Mouse (Mus musculus): ENCODE results near the gene Dnah8. TPM values are rescaled to one million over a fixed set of nuclear protein-coding genes. Genes with fewer than 3 reads are reported as not detected.

Dnah8 gene
- polyA plus RNA-seq, 1 experiment from 2014 or later = 3.1 TPM

DNA sequence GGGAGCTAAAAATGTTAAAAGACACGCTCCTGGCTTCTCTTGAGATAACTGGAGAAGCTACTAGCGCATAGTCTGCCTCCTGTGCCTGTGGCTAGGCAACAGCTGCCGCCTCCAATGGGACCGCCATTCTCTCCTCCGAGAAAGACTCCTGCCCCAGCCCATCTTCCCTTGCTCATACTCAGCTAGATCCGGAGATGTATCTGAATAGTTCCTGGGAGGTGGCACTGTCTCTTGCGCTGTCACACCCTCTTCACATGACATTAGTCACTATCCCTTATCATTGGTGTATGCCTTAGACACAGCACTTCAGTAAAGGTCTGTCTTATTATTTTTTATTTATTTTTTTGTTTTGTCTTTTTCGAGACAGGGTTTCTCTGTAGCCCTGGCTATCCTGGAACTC is 140.1 kb downstream of the Dnah8 start:
- Histone ChIP-seq H3K9me3 (replicated peaks) (0 out of 2 replicates have a peak, but pooled peaks cover 3% of the 10 kb centered on the region), H3K4me3 (no peak overlapping the region), H3K4me1 (no peaks in the 10 kb centered on the region), H3K9ac (no peak overlapping the region), H3K4me2 (no peak overlapping the region), H3K27me3 (replicated peaks) (no peaks in the 10 kb centered on the region), H3K27ac (no peak overlapping the region), H3K36me3 (no peaks in the 10 kb centered on the region)
- 77% methylated on average over 8 of the region's 8 CpGs for WGBS (ENCODE audit: insufficient replicate concordance)
- ATAC-seq = no peak

DNA sequence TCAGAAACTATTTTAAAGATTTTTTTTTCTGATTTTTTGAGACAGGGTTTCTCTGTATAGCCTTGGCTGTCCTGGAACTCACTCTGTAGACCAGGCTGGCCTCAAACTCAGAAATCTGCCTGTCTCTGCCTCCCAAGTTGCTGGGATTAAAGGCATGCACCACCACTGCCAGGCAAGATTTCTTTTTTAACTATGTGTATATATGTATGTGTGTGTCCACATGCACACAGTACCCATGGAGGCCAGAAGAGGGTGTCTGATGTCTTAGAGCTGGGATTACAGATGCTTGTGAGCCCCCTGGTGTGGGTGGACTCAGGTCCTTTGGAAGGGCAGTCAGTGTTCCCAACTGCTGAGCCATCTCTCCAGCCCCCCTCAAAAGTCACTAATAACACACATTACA is 150.3 kb downstream of the Dnah8 start:
- H3K4me1 ChIP-seq = no peaks in the 10 kb centered on the region
- H3K4me3 ChIP-seq = no peak overlapping the region
- no peaks in the 10 kb centered on the region for H3K36me3 ChIP-seq
- H3K27ac ChIP-seq = no peak overlapping the region
- no peaks in the 10 kb centered on the region for H3K27me3 ChIP-seq (replicated peaks)
- no peaks in the 10 kb centered on the region for H3K9me3 ChIP-seq (replicated peaks)
- no peak for ATAC-seq
- H3K9ac ChIP-seq = no peak overlapping the region
- no peak overlapping the region for H3K4me2 ChIP-seq

DNA sequence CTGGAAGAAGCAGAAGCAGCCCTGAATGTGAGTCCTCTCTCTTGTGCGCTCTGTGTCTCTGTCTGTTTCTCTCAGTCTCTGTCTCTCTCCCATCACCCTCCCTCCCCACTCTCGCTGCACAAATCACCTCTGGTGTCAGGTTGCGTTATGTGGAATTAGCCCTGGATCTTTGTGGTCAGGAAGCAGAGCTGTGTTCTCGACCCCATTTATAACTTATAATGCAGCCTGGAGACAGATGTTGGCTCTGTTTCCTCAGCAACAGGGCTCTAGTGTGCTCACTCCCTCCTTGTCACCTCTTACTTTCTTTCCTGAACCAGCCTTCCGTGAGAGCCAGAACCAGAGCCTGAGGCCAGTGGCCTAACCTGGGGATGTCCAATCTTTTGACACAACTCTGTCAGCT is 150.9 kb downstream of the Dnah8 start:
- no peak for ATAC-seq
- no peaks in the 10 kb centered on the region for H3K4me1 ChIP-seq
- no peaks in the 10 kb centered on the region for H3K9me3 ChIP-seq (replicated peaks)
- WGBS (ENCODE audit: insufficient replicate concordance) = 40% methylated on average over 5 of the region's 5 CpGs
- no peak overlapping the region for H3K4me3 ChIP-seq
- no peak overlapping the region for H3K9ac ChIP-seq
- no peak overlapping the region for H3K4me2 ChIP-seq
- H3K36me3 ChIP-seq = no peaks in the 10 kb centered on the region
- no peaks in the 10 kb centered on the region for H3K27me3 ChIP-seq (replicated peaks)
- no peak overlapping the region for H3K27ac ChIP-seq

DNA sequence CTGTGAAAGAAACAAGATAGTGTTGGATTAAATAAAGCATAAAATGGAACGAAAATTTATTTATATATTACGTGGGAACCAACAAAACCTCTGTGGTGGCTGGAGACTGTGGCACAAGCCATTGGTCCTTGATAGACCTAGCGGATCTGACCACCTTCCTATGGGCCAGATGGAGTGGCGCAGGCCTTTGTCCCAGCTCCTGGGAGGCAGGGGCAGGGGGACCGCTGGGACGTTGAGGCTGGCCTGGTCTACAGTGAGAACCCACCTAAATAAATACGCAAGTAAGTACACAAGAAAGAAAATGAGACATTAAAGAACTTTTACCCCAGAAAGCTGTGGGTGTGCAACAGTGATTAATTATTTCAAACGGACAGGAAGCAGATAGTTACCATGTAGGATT is 156.9 kb downstream of the Dnah8 start:
- Histone ChIP-seq H3K9ac (no peak overlapping the region), H3K4me2 (no peak overlapping the region), H3K4me1 (no peaks in the 10 kb centered on the region), H3K27me3 (replicated peaks) (no peaks in the 10 kb centered on the region), H3K4me3 (no peak overlapping the region), H3K9me3 (replicated peaks) (no peaks in the 10 kb centered on the region), H3K36me3 (no peaks in the 10 kb centered on the region), H3K27ac (no peak overlapping the region)
- ATAC-seq = no peak
- WGBS (ENCODE audit: insufficient replicate concordance) = 71% methylated on average over 8 of the region's 8 CpGs

DNA sequence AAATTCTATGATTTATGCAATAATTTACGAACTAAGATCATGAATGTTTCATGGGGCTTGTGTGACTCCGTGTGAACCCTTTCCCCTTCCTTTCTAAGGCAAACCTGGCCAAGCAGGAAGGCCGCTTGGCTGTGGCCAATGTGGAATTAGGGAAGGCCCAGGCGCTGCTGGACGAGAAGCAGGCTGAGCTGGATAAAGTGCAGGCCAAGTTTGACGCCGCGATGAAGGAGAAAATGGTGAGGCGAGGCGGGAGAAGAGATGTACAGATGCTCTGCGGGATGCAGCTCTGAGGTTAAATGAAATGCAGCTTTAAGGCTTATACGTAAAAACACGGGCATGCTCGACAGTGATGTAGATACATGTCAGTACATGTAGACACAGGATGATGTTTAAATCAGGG is 158.1 kb downstream of the Dnah8 start:
- H3K4me2 ChIP-seq = no peak overlapping the region
- no peak overlapping the region for H3K27ac ChIP-seq
- no peaks in the 10 kb centered on the region for H3K27me3 ChIP-seq (replicated peaks)
- H3K9me3 ChIP-seq (replicated peaks) = no peaks in the 10 kb centered on the region
- H3K4me1 ChIP-seq = no peaks in the 10 kb centered on the region
- H3K9ac ChIP-seq = no peak overlapping the region
- no peaks in the 10 kb centered on the region for H3K36me3 ChIP-seq
- no peak for ATAC-seq
- 80% methylated on average over 14 of the region's 14 CpGs for WGBS (ENCODE audit: insufficient replicate concordance)
- no peak overlapping the region for H3K4me3 ChIP-seq

- Histone ChIP-seq H3K9ac (no peak overlapping the region), H3K4me2 (no peak overlapping the region), H3K4me1 (no peaks in the 10 kb centered on the region), H3K27me3 (replicated peaks) (no peaks in the 10 kb centered on the region), H3K27ac (no peak overlapping the region), H3K36me3 (no peaks in the 10 kb centered on the region), H3K9me3 (replicated peaks) (no peaks in the 10 kb centered on the region), H3K4me3 (no peak overlapping the region)
- ATAC-seq = no peak
- WGBS (ENCODE audit: insufficient replicate concordance) = 68% methylated on average over 8 of the region's 8 CpGs
These were observed 164.2 kb downstream of the Dnah8 start for GRCm38 (mm10) chr17:30788361-30788760.

DNA sequence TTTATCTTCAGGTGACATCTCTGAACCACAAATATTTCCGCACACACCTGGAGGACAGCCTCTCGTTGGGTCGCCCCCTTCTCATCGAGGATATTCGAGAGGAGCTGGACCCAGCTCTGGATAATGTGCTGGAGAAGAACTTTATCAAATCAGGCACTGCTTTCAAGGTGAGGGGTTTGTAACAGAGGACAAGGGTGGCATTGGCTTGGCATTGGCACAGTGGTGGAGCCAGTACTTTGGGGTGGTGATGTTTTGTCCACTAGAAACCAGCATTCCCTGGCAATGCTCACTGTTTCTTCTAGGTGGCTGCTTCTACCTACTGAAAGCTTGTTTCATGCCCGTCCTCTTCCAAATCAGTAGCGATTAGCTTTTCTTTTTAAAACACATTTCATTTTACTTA is 166.7 kb downstream of the Dnah8 start:
- Histone ChIP-seq H3K4me1 (no peaks in the 10 kb centered on the region), H3K27me3 (replicated peaks) (no peaks in the 10 kb centered on the region), H3K9ac (no peak overlapping the region), H3K36me3 (no peaks in the 10 kb centered on the region), H3K4me2 (no peak overlapping the region), H3K27ac (no peak overlapping the region), H3K9me3 (replicated peaks) (no peaks in the 10 kb centered on the region), H3K4me3 (no peak overlapping the region)
- ATAC-seq = no peak
- WGBS (ENCODE audit: insufficient replicate concordance) = 63% methylated on average over 7 of the region's 7 CpGs

DNA sequence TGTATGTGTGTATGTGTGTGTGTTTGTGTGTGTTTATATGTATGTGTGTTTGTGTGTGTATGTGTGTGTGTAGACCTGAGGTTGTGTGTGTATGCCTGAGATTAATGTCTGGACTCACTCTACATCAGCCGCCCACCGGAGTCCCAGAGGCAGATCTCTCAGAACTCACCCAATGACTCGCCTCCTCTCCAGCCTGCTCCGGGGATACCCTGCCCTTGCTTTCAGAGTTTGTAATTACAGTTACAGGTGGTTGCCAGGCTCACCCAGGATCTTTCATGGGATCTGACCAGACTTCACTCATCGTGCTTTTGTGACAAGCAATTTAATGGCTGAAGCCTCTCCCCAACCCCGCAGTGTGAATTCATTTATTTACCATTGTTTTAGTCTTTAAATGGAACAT is 168.2 kb downstream of the Dnah8 start:
- no peaks in the 10 kb centered on the region for H3K4me1 ChIP-seq
- H3K27ac ChIP-seq = no peak overlapping the region
- H3K27me3 ChIP-seq (replicated peaks) = no peaks in the 10 kb centered on the region
- no peak overlapping the region for H3K4me2 ChIP-seq
- no peak overlapping the region for H3K4me3 ChIP-seq
- H3K36me3 ChIP-seq = no peaks in the 10 kb centered on the region
- no peak for ATAC-seq
- 76% methylated on average over 6 of the region's 6 CpGs for WGBS (ENCODE audit: insufficient replicate concordance)
- H3K9me3 ChIP-seq (replicated peaks) = no peaks in the 10 kb centered on the region
- no peak overlapping the region for H3K9ac ChIP-seq

DNA sequence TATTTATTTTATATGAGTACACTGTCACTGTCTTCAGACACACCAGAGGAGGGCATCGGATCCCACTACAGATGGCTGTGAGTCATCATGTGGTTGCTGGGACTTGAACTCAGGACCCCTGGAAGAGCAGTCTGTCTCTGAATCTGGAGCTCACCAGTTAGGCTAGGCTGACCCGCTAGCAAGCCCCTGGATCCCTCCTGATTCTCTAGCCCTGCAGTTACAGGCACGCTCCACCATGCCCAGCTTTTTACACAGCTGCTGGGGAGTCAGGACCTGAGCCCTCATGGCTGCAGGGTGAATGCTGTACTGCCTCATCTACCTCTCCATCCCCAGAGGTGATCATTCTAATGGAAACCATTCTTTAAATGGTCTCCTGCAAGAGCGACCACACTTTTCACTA is 172.5 kb downstream of the Dnah8 start:
- 61% methylated on average over 4 of the region's 4 CpGs for WGBS (ENCODE audit: insufficient replicate concordance)
- H3K27ac ChIP-seq = no peak overlapping the region
- no peak for ATAC-seq

DNA sequence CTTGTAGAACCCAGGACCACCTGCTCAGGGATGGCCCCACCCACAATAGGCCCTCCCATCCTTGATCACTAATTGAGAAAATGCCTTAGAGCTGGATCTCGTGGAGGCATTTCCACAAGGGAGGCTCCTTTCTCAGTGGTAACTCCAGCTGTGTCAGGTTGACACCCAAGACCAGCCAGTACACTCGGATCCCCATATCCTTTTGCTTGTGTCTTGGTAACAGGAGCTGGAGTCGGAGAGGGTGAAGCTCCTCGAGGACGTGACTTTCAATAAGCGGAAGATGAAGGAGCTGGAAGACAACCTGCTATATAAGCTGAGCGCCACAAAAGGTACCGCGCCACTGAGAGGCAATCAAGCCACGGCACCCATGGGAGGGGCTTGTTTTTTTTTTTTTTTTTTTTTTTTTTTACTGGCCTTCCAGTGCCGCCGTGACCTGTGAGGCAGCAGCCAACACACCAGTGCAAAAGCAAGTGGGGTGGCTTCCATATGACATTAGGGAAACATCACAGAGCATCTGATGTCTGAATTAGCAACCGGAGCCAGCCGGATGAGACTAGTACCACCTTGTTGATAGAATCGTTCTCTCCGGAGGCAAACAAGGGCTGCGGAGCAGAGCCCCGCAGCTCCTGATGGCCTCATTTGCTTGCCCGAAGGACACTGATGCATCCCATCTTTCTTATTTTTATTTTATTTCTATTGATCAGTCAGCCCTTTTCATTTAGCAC is 176.3 kb downstream of the Dnah8 start:
- H3K27ac ChIP-seq = no peak overlapping the region
- H3K36me3 ChIP-seq = no peaks in the 10 kb centered on the region
- H3K4me2 ChIP-seq = no peak overlapping the region
- 79% methylated on average over 19 of the region's 19 CpGs for WGBS (ENCODE audit: insufficient replicate concordance)
- no peaks in the 10 kb centered on the region for H3K9me3 ChIP-seq (replicated peaks)
- H3K27me3 ChIP-seq (replicated peaks) = no peaks in the 10 kb centered on the region
- no peak overlapping the region for H3K9ac ChIP-seq
- no peak overlapping the region for H3K4me3 ChIP-seq
- no peak for ATAC-seq
- H3K4me1 ChIP-seq = no peaks in the 10 kb centered on the region

More for the DNA sequence above, 172.5 kb downstream of the Dnah8 start:
- Histone ChIP-seq H3K27me3 (replicated peaks) (no peaks in the 10 kb centered on the region), H3K4me2 (no peak overlapping the region), H3K9me3 (replicated peaks) (no peaks in the 10 kb centered on the region), H3K36me3 (no peaks in the 10 kb centered on the region), H3K4me3 (no peak overlapping the region), H3K9ac (no peak overlapping the region), H3K4me1 (no peaks in the 10 kb centered on the region)

DNA sequence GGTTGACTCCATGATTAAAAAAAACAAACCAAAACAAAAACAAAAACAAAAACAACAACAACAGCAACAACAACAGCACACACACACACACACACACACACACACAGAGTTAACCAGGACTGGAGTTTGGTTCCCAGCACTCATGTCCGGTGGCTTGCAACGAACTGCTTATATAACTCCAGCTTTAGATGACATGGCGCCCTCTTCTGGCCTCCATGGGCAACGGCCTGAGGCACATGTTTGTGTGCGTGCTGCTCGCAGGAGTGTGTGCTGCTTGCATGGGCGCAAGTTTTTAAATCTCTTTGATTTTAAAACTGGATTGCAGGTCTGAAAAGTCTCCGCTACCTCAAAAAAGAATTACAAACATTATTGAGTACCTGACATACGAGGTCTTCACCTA is 179.5 kb downstream of the Dnah8 start:
- H3K9me3 ChIP-seq (replicated peaks) = no peaks in the 10 kb centered on the region
- no peak overlapping the region for H3K27ac ChIP-seq
- no peak overlapping the region for H3K4me3 ChIP-seq
- H3K4me2 ChIP-seq = no peak overlapping the region
- ATAC-seq = no peak
- 83% methylated on average over 9 of the region's 9 CpGs for WGBS (ENCODE audit: insufficient replicate concordance)
- no peaks in the 10 kb centered on the region for H3K36me3 ChIP-seq
- H3K9ac ChIP-seq = no peak overlapping the region
- H3K4me1 ChIP-seq = no peaks in the 10 kb centered on the region
- H3K27me3 ChIP-seq (replicated peaks) = no peaks in the 10 kb centered on the region

DNA sequence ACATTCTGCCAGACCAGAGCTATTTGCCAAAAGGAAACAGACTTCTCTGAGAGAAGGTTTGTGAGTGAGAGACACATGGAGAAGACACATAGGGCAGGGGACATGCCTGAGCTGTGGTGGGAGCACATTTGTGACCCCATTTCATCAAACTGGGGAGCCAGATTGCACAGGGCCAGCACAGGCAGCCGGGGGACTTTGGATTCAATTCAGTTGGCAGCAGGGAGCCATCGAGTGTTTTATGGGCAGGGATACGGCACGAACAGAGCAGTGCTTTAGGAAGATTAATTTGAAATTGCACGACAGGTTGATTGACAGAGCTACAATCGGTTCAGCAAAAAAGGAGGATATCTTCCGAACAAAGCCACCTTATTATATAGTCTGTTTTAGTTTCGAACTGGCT is 180.8 kb downstream of the Dnah8 start:
- Histone ChIP-seq H3K9me3 (replicated peaks) (no peaks in the 10 kb centered on the region), H3K36me3 (no peaks in the 10 kb centered on the region), H3K4me1 (no peaks in the 10 kb centered on the region), H3K4me3 (no peak overlapping the region), H3K9ac (no peak overlapping the region), H3K27me3 (replicated peaks) (no peaks in the 10 kb centered on the region), H3K27ac (no peak overlapping the region), H3K4me2 (no peak overlapping the region)
- ATAC-seq = no peak
- 67% methylated on average over 8 of the region's 8 CpGs for WGBS (ENCODE audit: insufficient replicate concordance)

GRCm38 (mm10) chr17:30805511-30806059 is 181.4 kb downstream of the Dnah8 start:
- Histone ChIP-seq H3K4me2 (no peak overlapping the region), H3K9me3 (replicated peaks) (no peaks in the 10 kb centered on the region), H3K4me1 (no peaks in the 10 kb centered on the region), H3K36me3 (no peaks in the 10 kb centered on the region), H3K4me3 (no peak overlapping the region), H3K27me3 (replicated peaks) (no peaks in the 10 kb centered on the region), H3K27ac (no peak overlapping the region), H3K9ac (no peak overlapping the region)
- WGBS (ENCODE audit: insufficient replicate concordance) = 50% methylated on average over 12 of the region's 12 CpGs
- no peak for ATAC-seq
